Mouse (Mus musculus) limb, embryonic 13.5 days (tissue): ENCODE data around the gene Urah. TPM values are rescaled to one million over a fixed set of nuclear protein-coding genes. Genes with fewer than 3 reads are reported as not detected.
A peak's percentile ranks its signal among the peaks of the same experiment; 100 is the strongest.

Source experiments
- ATAC-seq: fragments of 200-750 bp; cut with Nextera tagmentation; 2 replicates; pipeline ENCODE4 v1.8.0; 2017; ENCODE audit warnings: low read depth, moderate number of reproducible peaks, moderate TSS enrichment; ENCODE audit not compliant: low FRiP score
- H3K27ac ChIP-seq: fragments of 300-500 bp; sonication (generic); 2 replicates; pipeline ENCODE4 v1.5.1; 2015; ENCODE audit warnings: inconsistent platforms, mild to moderate bottlenecking, moderate library complexity
- H3K27me3 ChIP-seq: fragments of 300-500 bp; sonication (generic); 2 replicates; pipeline ENCODE4 v1.6.1; 2015; ENCODE audit warnings: mild to moderate bottlenecking, inconsistent platforms
- H3K36me3 ChIP-seq: fragments of 300-500 bp; sonication (generic); 2 replicates; pipeline ENCODE4 v1.6.1; 2015; ENCODE audit warnings: inconsistent platforms, mild to moderate bottlenecking, moderate library complexity
- H3K4me1 ChIP-seq: fragments of 300-500 bp; sonication (generic); 2 replicates; pipeline ENCODE4 v1.6.1; 2015; ENCODE audit warnings: inconsistent platforms
- H3K4me2 ChIP-seq: fragments of 300-500 bp; sonication (generic); replicated peaks from 2 replicates; pipeline ENCODE4 v1.6.1; 2015; ENCODE audit warnings: inconsistent platforms, mild to moderate bottlenecking, moderate library complexity
- H3K4me3 ChIP-seq: fragments of 300-500 bp; sonication (generic); 2 replicates; pipeline ENCODE4 v1.5.1; 2015; ENCODE audit warnings: moderate library complexity, mild to moderate bottlenecking, inconsistent platforms
- H3K9ac ChIP-seq: fragments of 300-500 bp; sonication (generic); 2 replicates; pipeline ENCODE4 v1.6.1; 2015; ENCODE audit warnings: mild to moderate bottlenecking, inconsistent platforms
- H3K9me3 ChIP-seq: fragments of 300-500 bp; sonication (generic); 2 replicates; pipeline ENCODE4 v1.6.1; 2016; ENCODE audit warnings: inconsistent platforms
- WGBS: fragments of 180-500 bp; shearing (Covaris S2); methylation state at CpG from one replicate; pipeline ENCODE4 v1.1.7; 2015; 5-methylcytosine and 5-hydroxymethylcytosine counted together
- polyA plus RNA-seq: library from polyadenylated mRNA; unstranded; fragments of >200 nt; fragmentation: Nextera tagmentation; extraction: Ambion mirVana; gene quantifications from 2 replicates; pipeline ENCODE4 v1.2.1, GENCODE M21; 2015

Gene Urah
- polyA plus RNA-seq, 1 experiment from 2014 or later: 1.0 TPM

- H3K27me3 ChIP-seq: peaks cover 52% of the 10 kb centered on the region
- H3K9me3 ChIP-seq: no peaks in the 10 kb centered on the region
- WGBS: 25% methylated on average over 14 of the region's 14 CpGs
- no peaks in the 10 kb centered on the region for H3K36me3 ChIP-seq
- H3K4me3 ChIP-seq: no peak within 1 kb of the TSS
- H3K9ac ChIP-seq: no peak within 1 kb of the TSS; the same call in 1 of the 2 replicates
- H3K4me1 ChIP-seq: peaks cover 7% of the 10 kb centered on the region; the same call in 1 of the 2 replicates
- H3K27ac ChIP-seq: no peak within 1 kb of the TSS
- no peak within 1 kb of the TSS for H3K4me2 ChIP-seq
- peak; percentile 73 for ATAC-seq
These were observed 10.3 kb downstream of the Urah start, which contains the start of gene Scgb1c1 for GRCm38 (mm10) chr7:140844905-140845665. Scgb1c1 (plus strand) TSS chr7:140845547.

GRCm38 (mm10) chr7:140845683-140846082 is 10.9 kb downstream of the Urah start:
- Histone ChIP-seq H3K27me3 (peaks cover 46% of the 10 kb centered on the region), H3K4me2 (no peak overlapping the region), H3K4me1 (peaks cover 7% of the 10 kb centered on the region; the same call in 1 of the 2 replicates), H3K27ac (no peak overlapping the region), H3K36me3 (no peaks in the 10 kb centered on the region), H3K9ac (no peak overlapping the region), H3K9me3 (no peaks in the 10 kb centered on the region), H3K4me3 (no peak overlapping the region)
- no peak for ATAC-seq
- WGBS: 59% methylated on average over 4 of the region's 4 CpGs

- Histone ChIP-seq H3K9ac (no peak overlapping the region), H3K4me1 (peaks cover 7% of the 10 kb centered on the region; the same call in 1 of the 2 replicates), H3K27me3 (peaks cover 36% of the 10 kb centered on the region), H3K9me3 (no peaks in the 10 kb centered on the region), H3K4me2 (no peak overlapping the region), H3K4me3 (no peak overlapping the region), H3K27ac (no peak overlapping the region), H3K36me3 (peaks cover 5% of the 10 kb centered on the region)
- no peak for ATAC-seq
- 81% methylated on average over 10 of the region's 10 CpGs for WGBS
These were observed 11.9 kb downstream of the Urah start for GRCm38 (mm10) chr7:140846676-140847075.

- WGBS: 65% methylated on average over 11 of the region's 11 CpGs
- H3K9ac ChIP-seq: peak within 1 kb of the TSS; percentile 2; the same call in 1 of the 2 replicates
- no peak for ATAC-seq
- H3K36me3 ChIP-seq: peaks cover 18% of the 10 kb centered on the region
- H3K4me3 ChIP-seq: no peak within 1 kb of the TSS
- H3K27ac ChIP-seq: no peak within 1 kb of the TSS; the same call in 1 of the 2 replicates
- no peak within 1 kb of the TSS for H3K4me2 ChIP-seq
- peaks cover 23% of the 10 kb centered on the region for H3K27me3 ChIP-seq
- H3K4me1 ChIP-seq: peaks cover 7% of the 10 kb centered on the region; the same call in 1 of the 2 replicates
- no peaks in the 10 kb centered on the region for H3K9me3 ChIP-seq
These were observed 13.2 kb downstream of the Urah start, which contains the start of gene Odf3 for GRCm38 (mm10) chr7:140847755-140848580. Odf3 (plus strand) TSS chr7:140847805.

GRCm38 (mm10) chr7:140848591-140848990 is 13.8 kb downstream of the Urah start:
- Histone ChIP-seq H3K36me3 (peaks cover 24% of the 10 kb centered on the region), H3K27me3 (peaks cover 17% of the 10 kb centered on the region), H3K9me3 (no peaks in the 10 kb centered on the region), H3K4me3 (no peak overlapping the region), H3K4me1 (peaks cover 7% of the 10 kb centered on the region; the same call in 1 of the 2 replicates), H3K4me2 (no peak overlapping the region), H3K27ac (no peak overlapping the region), H3K9ac (no peak overlapping the region)
- no peak for ATAC-seq
- 93% methylated on average over 10 of the region's 10 CpGs for WGBS

GRCm38 (mm10) chr7:140851916-140852315 is 17.1 kb downstream of the Urah start:
- Histone ChIP-seq H3K4me3 (no peak overlapping the region), H3K36me3 (peaks cover 36% of the 10 kb centered on the region), H3K27me3 (peaks cover 5% of the 10 kb centered on the region; the same call in 1 of the 2 replicates), H3K27ac (no peak overlapping the region), H3K9me3 (no peaks in the 10 kb centered on the region), H3K4me1 (peaks cover 14% of the 10 kb centered on the region), H3K9ac (no peak overlapping the region), H3K4me2 (no peak overlapping the region)
- WGBS: 97% methylated on average over 4 of the region's 4 CpGs
- no peak for ATAC-seq

GRCm38 (mm10) chr7:140853386-140853785 is 18.6 kb downstream of the Urah start:
- Histone ChIP-seq H3K4me2 (no peak overlapping the region), H3K27ac (no peak overlapping the region), H3K4me3 (no peak overlapping the region), H3K9me3 (no peaks in the 10 kb centered on the region), H3K27me3 (no peaks in the 10 kb centered on the region), H3K9ac (no peak overlapping the region), H3K4me1 (peaks cover 20% of the 10 kb centered on the region), H3K36me3 (peaks cover 36% of the 10 kb centered on the region)
- ATAC-seq: no peak
- 81% methylated on average over 9 of the region's 9 CpGs for WGBS

GRCm38 (mm10) chr7:140854483-140854882 is 19.7 kb downstream of the Urah start:
- Histone ChIP-seq H3K4me3 (peak overlapping the region; percentile 88; the same call in 1 of the 2 replicates), H3K36me3 (peaks cover 47% of the 10 kb centered on the region), H3K27me3 (no peaks in the 10 kb centered on the region), H3K27ac (no peak overlapping the region), H3K9me3 (no peaks in the 10 kb centered on the region), H3K4me2 (peak overlapping the region; percentile 100), H3K4me1 (peaks cover 28% of the 10 kb centered on the region), H3K9ac (no peak overlapping the region)
- WGBS: 93% methylated on average over 18 of the region's 18 CpGs
- no peak for ATAC-seq

GRCm38 (mm10) chr7:140855181-140855580 is 20.4 kb downstream of the Urah start:
- H3K9me3 ChIP-seq: no peaks in the 10 kb centered on the region
- 0 out of 2 replicates have a peak overlapping the region, but pooled peaks have one; percentile 83 for H3K27ac ChIP-seq
- WGBS: 69% methylated on average over 9 of the region's 9 CpGs
- peak overlapping the region; percentile 88 for H3K4me3 ChIP-seq
- H3K36me3 ChIP-seq: peaks cover 54% of the 10 kb centered on the region
- no peak for ATAC-seq
- H3K4me2 ChIP-seq: peak overlapping the region; percentile 100
- H3K9ac ChIP-seq: peak overlapping the region; percentile 87
- peaks cover 28% of the 10 kb centered on the region for H3K4me1 ChIP-seq
- H3K27me3 ChIP-seq: no peaks in the 10 kb centered on the region

GRCm38 (mm10) chr7:140855860-140856784 is 21.3 kb downstream of the Urah start, which contains the start of gene Gm45785:
Gm45785 (minus strand) TSS chr7:140856331.
- Histone ChIP-seq H3K9me3 (no peaks in the 10 kb centered on the region), H3K4me3 (peak within 1 kb of the TSS; percentile 88), H3K27ac (peak within 1 kb of the TSS; percentile 83), H3K4me1 (peaks cover 28% of the 10 kb centered on the region), H3K9ac (peak within 1 kb of the TSS; percentile 87), H3K36me3 (peaks cover 62% of the 10 kb centered on the region), H3K27me3 (no peaks in the 10 kb centered on the region), H3K4me2 (peak within 1 kb of the TSS; percentile 100)
- peak; percentile 77 for ATAC-seq
- 1% methylated on average over 51 of the region's 51 CpGs for WGBS
